Mouse (Mus musculus) erythroblast, embryonic 14.5 days (primary cell): ENCODE measurements around the gene Gm37240. TPM values are rescaled to one million over a fixed set of nuclear protein-coding genes. Genes with fewer than 3 reads are reported as not detected.

Source experiments
- H3K27me3 ChIP-seq: 2 replicates; pipeline ENCODE4 v1.6.1; 2012; ENCODE audit warnings: inconsistent platforms; ENCODE audit not compliant: control insufficient read depth
- H3K36me3 ChIP-seq: 2 replicates; pipeline ENCODE4 v1.6.1; 2012; ENCODE audit warnings: mild to moderate bottlenecking, inconsistent platforms; ENCODE audit not compliant: control insufficient read depth
- H3K4me1 ChIP-seq: 2 replicates; pipeline ENCODE4 v1.6.1; 2012; ENCODE audit warnings: inconsistent platforms; ENCODE audit not compliant: control insufficient read depth
- H3K4me3 ChIP-seq: replicated peaks from 2 replicates; pipeline ENCODE3; 2012; ENCODE audit warnings: moderate library complexity, mild to moderate bottlenecking, inconsistent platforms
- H3K9me3 ChIP-seq: 2 replicates; pipeline ENCODE4 v1.6.1; 2012; ENCODE audit warnings: low read length, inconsistent platforms, mixed read lengths; ENCODE audit not compliant: control insufficient read depth
- GATA1 ChIP-seq: IDR thresholded peaks from 2 replicates; pipeline ENCODE4 v1.6.1; 2012; ENCODE audit warnings: low read length, inconsistent platforms, mixed read lengths
- TAL1 ChIP-seq: IDR thresholded peaks from 3 replicates; pipeline ENCODE4 v1.6.1; 2012; ENCODE audit warnings: low read length, inconsistent platforms, mixed read lengths
- polyA plus RNA-seq: library from polyadenylated mRNA; stranded (reverse); fragments of >175 nt; gene quantifications from 2 replicates; pipeline ENCODE4 v1.2.3, GENCODE M21; 2012

Gm37240 gene
- polyA plus RNA-seq, 1 experiment, result not detected

DNA sequence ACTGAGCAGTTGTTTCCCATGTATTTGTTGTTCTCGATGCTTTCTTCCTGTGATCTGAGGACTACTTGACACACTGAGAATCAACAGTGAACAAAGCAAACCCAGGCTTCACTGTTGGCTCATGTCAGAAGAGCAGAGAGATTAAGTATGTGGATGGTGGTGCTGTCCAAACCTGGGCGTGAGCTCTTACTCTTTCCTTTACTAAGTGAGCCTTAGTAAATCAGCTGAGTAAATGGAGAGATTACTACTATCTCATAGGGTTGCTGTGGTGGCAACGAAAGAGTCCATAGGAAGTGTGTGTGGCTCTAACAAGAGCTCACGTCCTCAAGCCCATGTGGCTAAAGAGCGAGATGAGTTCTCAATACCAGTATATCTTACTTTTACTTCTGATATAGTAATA, 950.4 kb downstream of the Gm37240 start:
- H3K9me3 ChIP-seq, result no peaks in the 10 kb centered on the region
- TF ChIP-seq TAL1, result no peak
- TF ChIP-seq GATA1, result no peak
- no peak overlapping the region for H3K4me3 ChIP-seq
- H3K4me1 ChIP-seq, result peaks cover 7% of the 10 kb centered on the region
- no peaks in the 10 kb centered on the region for H3K36me3 ChIP-seq
- H3K27me3 ChIP-seq, result no peaks in the 10 kb centered on the region

DNA sequence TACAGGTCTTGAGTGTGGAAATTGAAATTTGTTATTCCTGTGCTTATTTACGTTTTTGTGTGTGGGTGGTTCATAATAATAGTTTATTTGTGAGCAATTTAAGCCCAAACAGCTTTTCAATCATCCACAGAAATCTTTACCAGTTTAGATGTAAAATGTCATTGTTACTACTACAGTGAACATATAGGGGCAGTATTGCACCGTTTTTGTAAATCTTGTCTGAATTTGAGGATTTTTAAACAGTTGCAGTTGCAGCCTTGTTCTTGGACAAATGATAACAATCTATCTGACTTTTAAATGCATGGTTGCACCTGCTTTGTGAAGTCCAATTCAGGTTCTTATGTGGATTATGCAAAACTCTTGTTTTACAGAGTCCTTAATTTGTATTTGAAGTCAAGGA, 951.1 kb downstream of the Gm37240 start:
- Histone ChIP-seq H3K4me1 (peaks cover 7% of the 10 kb centered on the region), H3K27me3 (no peaks in the 10 kb centered on the region), H3K36me3 (no peaks in the 10 kb centered on the region), H3K9me3 (no peaks in the 10 kb centered on the region), H3K4me3 (no peak overlapping the region)
- TF ChIP-seq TAL1, result no peak
- TF ChIP-seq GATA1, result no peak

DNA sequence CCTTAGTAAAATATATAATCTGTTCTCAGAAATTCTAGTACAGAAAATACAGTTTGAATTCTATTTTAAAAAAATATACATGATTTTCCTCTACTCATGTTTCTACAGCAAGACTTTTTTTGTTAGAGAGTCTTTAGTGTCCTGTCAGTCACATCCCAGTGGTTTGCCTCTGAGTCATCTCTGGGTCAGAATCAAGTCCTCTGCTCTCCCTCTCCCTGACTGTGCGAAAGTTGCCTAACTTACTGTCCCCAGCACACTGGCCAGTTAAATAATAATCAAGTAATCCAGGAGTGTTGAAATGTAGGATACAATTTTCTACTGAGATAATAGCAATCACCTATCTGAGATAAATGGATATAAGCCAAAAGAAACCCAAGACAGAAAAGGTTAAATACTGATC, 951.6 kb downstream of the Gm37240 start:
- H3K36me3 ChIP-seq, result no peaks in the 10 kb centered on the region
- H3K9me3 ChIP-seq, result no peaks in the 10 kb centered on the region
- TF ChIP-seq GATA1, result no peak
- no peak for TF ChIP-seq TAL1
- no peaks in the 10 kb centered on the region for H3K27me3 ChIP-seq
- H3K4me3 ChIP-seq, result no peak overlapping the region
- peaks cover 7% of the 10 kb centered on the region for H3K4me1 ChIP-seq

DNA sequence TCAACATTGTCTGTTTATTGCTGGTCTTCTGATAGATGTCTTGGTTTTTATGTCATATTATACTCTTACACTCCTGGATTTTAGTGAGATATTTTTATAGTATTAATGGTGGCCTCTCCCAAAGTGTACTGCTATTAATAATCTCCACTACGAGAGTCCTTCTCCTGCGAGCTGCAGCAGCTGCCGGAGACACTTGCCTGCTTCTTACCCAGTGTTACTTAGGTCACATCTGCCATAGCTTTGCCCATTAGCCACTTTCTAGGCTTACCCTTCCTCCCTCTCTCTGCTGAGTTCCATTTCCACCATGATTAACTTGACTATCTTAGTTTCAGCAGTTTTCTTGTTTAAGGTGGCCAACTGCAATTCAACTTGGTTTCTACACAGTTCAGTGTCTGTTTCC, 956.6 kb downstream of the Gm37240 start:
- Histone ChIP-seq H3K4me3 (no peak overlapping the region), H3K27me3 (no peaks in the 10 kb centered on the region), H3K36me3 (no peaks in the 10 kb centered on the region), H3K9me3 (no peaks in the 10 kb centered on the region), H3K4me1 (no peaks in the 10 kb centered on the region)
- no peak for TF ChIP-seq GATA1
- TF ChIP-seq TAL1, result no peak

DNA sequence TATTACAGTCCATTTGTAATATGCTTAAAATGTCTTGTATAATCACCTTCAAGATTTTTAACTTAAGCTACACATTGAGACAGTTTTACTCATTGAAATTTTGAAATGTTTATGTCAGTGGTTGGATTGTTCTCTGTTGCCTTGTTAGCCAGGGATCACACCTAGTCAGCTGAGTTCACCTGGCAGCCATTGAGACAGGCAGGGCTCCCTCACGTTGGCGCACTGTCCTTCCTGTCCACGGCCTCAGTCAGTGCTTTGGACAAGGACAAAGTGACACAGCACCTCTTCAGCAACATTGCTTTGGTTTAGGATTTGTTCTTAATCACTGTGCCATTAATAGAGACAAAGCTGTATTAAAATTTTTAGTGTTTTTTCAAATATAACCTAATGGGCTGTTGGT, 958.1 kb downstream of the Gm37240 start:
- Histone ChIP-seq H3K9me3 (no peaks in the 10 kb centered on the region), H3K27me3 (no peaks in the 10 kb centered on the region), H3K4me3 (no peak overlapping the region), H3K4me1 (no peaks in the 10 kb centered on the region), H3K36me3 (no peaks in the 10 kb centered on the region)
- TF ChIP-seq GATA1 (no peak), TAL1 (no peak)

DNA sequence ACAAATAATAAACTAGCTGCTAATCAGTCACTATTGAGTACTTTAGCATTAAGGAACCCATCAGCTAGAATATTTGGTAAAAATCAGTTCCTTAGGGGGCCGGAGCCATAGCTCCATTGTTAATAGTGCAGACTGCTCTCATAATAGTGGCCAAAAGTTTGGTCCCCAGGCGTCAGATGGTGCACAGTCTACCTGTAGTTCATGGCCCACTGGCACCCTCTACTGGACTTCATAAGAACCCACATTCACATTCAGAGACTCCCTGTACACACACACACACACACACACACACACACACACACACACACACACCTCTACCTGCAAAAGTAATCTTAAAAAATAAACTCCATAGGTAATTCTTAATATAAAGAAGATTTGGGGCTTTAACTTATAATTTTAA, 959.4 kb downstream of the Gm37240 start:
- peaks cover 4% of the 10 kb centered on the region; the same call in 1 of the 2 replicates for H3K4me1 ChIP-seq
- no peak for TF ChIP-seq GATA1
- TF ChIP-seq TAL1, result no peak
- H3K4me3 ChIP-seq, result no peak overlapping the region
- no peaks in the 10 kb centered on the region for H3K36me3 ChIP-seq
- H3K27me3 ChIP-seq, result no peaks in the 10 kb centered on the region
- H3K9me3 ChIP-seq, result no peaks in the 10 kb centered on the region

DNA sequence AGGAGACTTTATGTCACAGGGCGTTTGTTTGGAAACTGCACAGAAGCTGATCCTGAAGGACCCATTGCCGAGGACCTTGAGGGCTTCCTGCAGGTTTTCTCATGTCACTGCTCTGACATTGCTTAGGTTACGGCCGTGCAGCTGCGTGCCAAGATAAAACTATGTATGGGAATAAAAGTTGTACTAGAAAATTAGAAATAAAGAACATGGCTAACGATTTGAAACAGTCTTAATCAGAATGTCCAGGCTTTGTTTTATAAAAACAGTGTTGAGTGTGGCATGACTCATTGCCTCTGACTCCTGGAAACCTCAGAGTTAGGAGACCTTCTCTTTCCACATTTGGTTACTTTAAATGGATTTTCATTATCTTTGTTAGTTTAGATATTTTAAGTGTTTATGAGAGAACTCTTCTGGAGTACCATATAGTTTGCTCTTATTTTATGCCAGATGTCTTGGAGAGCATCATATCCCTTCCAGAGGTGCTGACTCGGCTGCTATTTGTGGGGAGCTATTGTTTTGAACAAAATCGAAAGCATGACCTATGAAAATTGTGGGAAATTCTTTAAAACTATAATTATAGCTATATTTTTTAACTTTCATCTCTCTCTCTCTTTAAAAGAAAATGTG, 960.0 kb downstream of the Gm37240 start:
- no peak for TF ChIP-seq GATA1
- TF ChIP-seq TAL1, result no peak
- H3K36me3 ChIP-seq, result no peaks in the 10 kb centered on the region
- peaks cover 4% of the 10 kb centered on the region; the same call in 1 of the 2 replicates for H3K4me1 ChIP-seq
- H3K27me3 ChIP-seq, result no peaks in the 10 kb centered on the region
- no peaks in the 10 kb centered on the region for H3K9me3 ChIP-seq
- H3K4me3 ChIP-seq, result no peak overlapping the region

DNA sequence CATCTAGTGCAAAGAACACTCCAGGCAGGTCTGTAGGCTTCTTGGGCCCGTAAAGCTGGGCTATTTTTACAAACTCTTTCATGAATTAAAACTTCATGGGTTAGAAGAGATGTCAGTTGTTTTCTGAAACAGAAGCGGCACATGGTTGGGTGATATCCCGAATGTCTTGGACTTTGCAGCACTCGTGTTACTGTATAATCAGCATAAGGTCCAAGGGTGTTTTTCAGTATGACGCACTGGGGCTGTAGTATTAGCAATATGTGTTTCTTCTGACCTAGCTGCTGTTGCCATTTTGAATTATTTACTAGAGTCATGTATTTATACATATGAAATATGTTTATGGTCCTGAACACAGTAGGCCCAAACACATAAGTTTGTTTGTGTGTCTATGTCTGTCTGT, 961.2 kb downstream of the Gm37240 start:
- Histone ChIP-seq H3K27me3 (no peaks in the 10 kb centered on the region), H3K36me3 (no peaks in the 10 kb centered on the region), H3K4me1 (peaks cover 4% of the 10 kb centered on the region; the same call in 1 of the 2 replicates), H3K9me3 (no peaks in the 10 kb centered on the region), H3K4me3 (no peak overlapping the region)
- no peak for TF ChIP-seq GATA1
- TF ChIP-seq TAL1, result no peak

DNA sequence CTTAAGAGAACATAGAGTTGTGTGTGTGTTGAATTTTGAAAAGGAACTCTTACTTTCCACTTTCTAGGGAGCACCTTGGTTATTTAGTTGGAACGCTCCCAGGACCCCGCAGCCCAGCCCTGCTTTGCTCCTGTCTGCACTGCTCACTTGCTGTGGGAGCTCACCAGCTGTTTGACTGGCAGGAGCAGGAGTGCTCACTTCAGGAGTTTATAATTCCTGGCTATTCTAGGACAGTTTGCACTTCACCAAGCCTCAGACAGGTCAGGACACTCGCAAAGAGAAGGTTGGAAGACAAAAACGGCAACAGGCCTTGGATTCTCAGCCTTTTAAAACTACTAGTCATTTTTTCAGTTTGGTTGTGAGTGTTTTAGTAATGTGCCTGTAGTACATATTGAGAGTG, 962.1 kb downstream of the Gm37240 start:
- no peaks in the 10 kb centered on the region for H3K9me3 ChIP-seq
- H3K4me1 ChIP-seq, result peaks cover 4% of the 10 kb centered on the region; the same call in 1 of the 2 replicates
- H3K27me3 ChIP-seq, result no peaks in the 10 kb centered on the region
- TF ChIP-seq TAL1, result no peak
- no peak for TF ChIP-seq GATA1
- no peaks in the 10 kb centered on the region for H3K36me3 ChIP-seq
- H3K4me3 ChIP-seq, result no peak overlapping the region

DNA sequence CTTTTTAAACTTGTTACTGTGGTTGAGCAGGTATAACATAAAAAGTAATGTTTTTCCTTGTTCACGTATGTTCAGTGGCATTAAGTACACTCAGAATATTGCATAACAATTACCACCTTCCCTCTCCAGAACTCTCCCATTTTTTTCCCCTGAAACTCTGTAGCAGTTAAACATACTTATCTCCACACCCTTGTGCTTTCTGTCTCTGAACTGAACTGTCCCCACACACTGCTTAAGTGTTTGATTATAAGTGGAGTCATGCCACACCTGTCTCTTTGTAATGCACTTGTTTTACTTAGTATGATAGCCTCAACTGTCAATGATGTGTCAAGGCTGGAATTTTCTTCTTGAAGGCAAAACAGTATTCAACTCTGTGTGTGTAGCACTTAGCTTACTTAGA, 963.6 kb downstream of the Gm37240 start:
- no peaks in the 10 kb centered on the region for H3K9me3 ChIP-seq
- H3K36me3 ChIP-seq, result no peaks in the 10 kb centered on the region
- no peak for TF ChIP-seq GATA1
- no peak for TF ChIP-seq TAL1
- H3K27me3 ChIP-seq, result no peaks in the 10 kb centered on the region
- no peak overlapping the region for H3K4me3 ChIP-seq
- H3K4me1 ChIP-seq, result peaks cover 4% of the 10 kb centered on the region; the same call in 1 of the 2 replicates
